Mouse (Mus musculus) CH12.LX (cell line): ENCODE results near the gene Pycr2.

Experiments used
- CHD1 ChIP-seq: IDR thresholded peaks from 2 replicates; pipeline ENCODE4 v1.6.1; 2012; ENCODE audit warnings: low read depth, low read length, improper control_type of control experiment, inconsistent platforms
- CHD2 ChIP-seq: IDR thresholded peaks from 2 replicates; pipeline ENCODE4 v1.6.1; 2011; ENCODE audit warnings: low read length, improper control_type of control experiment
- CTCF ChIP-seq, 2 experiments: IDR thresholded peaks in 1 of 2; conservative IDR thresholded peaks in 1 of 2; 2 replicates each; pipeline ENCODE4 v1.5.1; 2011 to 2012; ENCODE audit warnings: low read depth in 2 of 2, low read length in 2 of 2, improper control_type of control experiment in 1 of 2, inconsistent platforms in 1 of 2, mild to moderate bottlenecking in 1 of 2, moderate library complexity in 1 of 2
- E2F4 ChIP-seq: IDR thresholded peaks from 2 replicates; pipeline ENCODE4 v1.6.1; 2011; ENCODE audit warnings: low read depth, low read length, improper control_type of control experiment; ENCODE audit not compliant: insufficient replicate concordance
- EP300 ChIP-seq: IDR thresholded peaks from 2 replicates; pipeline ENCODE4 v1.6.1; 2011; ENCODE audit warnings: low read length, improper control_type of control experiment
- MXI1 ChIP-seq: IDR thresholded peaks from 2 replicates; pipeline ENCODE4 v1.6.1; 2011; ENCODE audit warnings: mild to moderate bottlenecking, low read depth, low read length, improper control_type of control experiment
- NRF1 ChIP-seq: IDR thresholded peaks from 2 replicates; pipeline ENCODE4 v1.6.1; 2014; ENCODE audit warnings: low read depth, mild to moderate bottlenecking, inconsistent platforms, low read length, improper control_type of control experiment, moderate library complexity
- SMC3 ChIP-seq: IDR thresholded peaks from 2 replicates; pipeline ENCODE4 v1.6.1; 2011; ENCODE audit warnings: low read depth, low read length, improper control_type of control experiment
- ZC3H11A ChIP-seq: IDR thresholded peaks from 2 replicates; pipeline ENCODE4 v1.6.1; 2012; ENCODE audit warnings: low read depth, mild to moderate bottlenecking, inconsistent platforms, low read length, improper control_type of control experiment
- ZMIZ1 ChIP-seq: IDR thresholded peaks from 2 replicates; pipeline ENCODE4 v1.6.1; 2012; ENCODE audit warnings: low read depth, mild to moderate bottlenecking, inconsistent platforms, low read length, improper control_type of control experiment
- ZNF384 ChIP-seq: IDR thresholded peaks from 2 replicates; pipeline ENCODE4 v1.6.1; 2012; ENCODE audit warnings: low read depth, low read length, improper control_type of control experiment, inconsistent platforms

GRCm38 (mm10) chr1:180903666-180904038 is 441 bp upstream of the Pycr2 start:
- no peak for TF ChIP-seq MXI1
- TF ChIP-seq SMC3: no peak
- TF ChIP-seq CTCF (conservative IDR thresholded peaks at IDR 0.05 in 1 of 2, IDR thresholded peaks at IDR 0.05 in 1 of 2; ENCODE audit: low read depth in 2 of 2, low read length in 2 of 2): no peak
- TF ChIP-seq EP300: no peak
- TF ChIP-seq NRF1: no peak
- no peak for TF ChIP-seq ZNF384
- no peak for TF ChIP-seq CHD1
- TF ChIP-seq ZC3H11A: no peak
- no peak for TF ChIP-seq ZMIZ1
- TF ChIP-seq CHD2: no peak
- TF ChIP-seq E2F4: no peak
